Comparison of ENCODE assay signal across 8 mouse cellular contexts in genomic region chr19:9898339-9899066, GRCm38 (mm10). TPM values are rescaled to one million over a fixed set of nuclear protein-coding genes. Genes with fewer than 3 reads are reported as not detected.
DNase-seq lines count a peak whose midpoint lies in the region; ATAC-seq and TF ChIP-seq lines count a peak whose summit lies in the region.

No protein-coding gene starts in this region.

- peak overlapping the region; percentile 68 for H3K4me2 ChIP-seq in embryonic facial prominence, embryonic 15.5 days (replicated peaks)
- H3K4me2 ChIP-seq in hindbrain, postnatal 0 days (ENCODE audit: low read depth, low read length), result peak overlapping the region; percentile 95
- peak overlapping the region; percentile 87 for H3K4me2 ChIP-seq in stomach, postnatal 0 days (replicated peaks; ENCODE audit: low read depth)

- H3K4me1 ChIP-seq in G1E (ENCODE audit: insufficient read depth, low read depth, low read length), result peaks cover 59% of the 10 kb centered on the region
- peaks cover 24% of the 10 kb centered on the region for H3K4me1 ChIP-seq in embryonic facial prominence, embryonic 15.5 days
- H3K4me1 ChIP-seq in hindbrain, postnatal 0 days (ENCODE audit: insufficient read depth, low read length), result 0 out of 2 replicates have a peak, but pooled peaks cover 12% of the 10 kb centered on the region
- H3K4me1 ChIP-seq in stomach, postnatal 0 days (replicated peaks; ENCODE audit: control insufficient read depth, insufficient read depth), result peaks cover 2% of the 10 kb centered on the region; the same call in 1 of the 2 replicates

- WGBS in embryonic facial prominence, embryonic 15.5 days, result 9% methylated on average over 17 of the region's 17 CpGs
- 11% methylated on average over 17 of the region's 17 CpGs for WGBS in hindbrain, postnatal 0 days
- 7% methylated on average over 17 of the region's 17 CpGs for WGBS in stomach, postnatal 0 days

- H3K27me3 ChIP-seq in G1E (ENCODE audit: insufficient read depth, low read length), result no peaks in the 10 kb centered on the region
- H3K27me3 ChIP-seq in embryonic facial prominence, embryonic 15.5 days, result no peaks in the 10 kb centered on the region
- H3K27me3 ChIP-seq in hindbrain, postnatal 0 days (ENCODE audit: insufficient read depth, low read length), result no peaks in the 10 kb centered on the region
- no peaks in the 10 kb centered on the region for H3K27me3 ChIP-seq in stomach, postnatal 0 days (ENCODE audit: control insufficient read depth, insufficient read depth, low read length)

- no peak for ATAC-seq in G1E (ENCODE audit: extremely low read depth, insufficient number of reproducible peaks, low FRiP score, poor library complexity, severe bottlenecking)
- no peak for ATAC-seq in embryonic facial prominence, embryonic 15.5 days (ENCODE audit: insufficient number of reproducible peaks, low FRiP score, low TSS enrichment, low read depth)
- ATAC-seq in hindbrain, postnatal 0 days, result no peak
- ATAC-seq in stomach, postnatal 0 days (ENCODE audit: low FRiP score, low TSS enrichment), result no peak

- peaks cover 46% of the 10 kb centered on the region for H3K36me3 ChIP-seq in G1E (replicated peaks)
- peaks cover 19% of the 10 kb centered on the region for H3K36me3 ChIP-seq in embryonic facial prominence, embryonic 15.5 days
- peaks cover 7% of the 10 kb centered on the region for H3K36me3 ChIP-seq in hindbrain, postnatal 0 days (ENCODE audit: insufficient read depth, low read length)
- 0 out of 2 replicates have a peak, but pooled peaks cover 3% of the 10 kb centered on the region for H3K36me3 ChIP-seq in stomach, postnatal 0 days (ENCODE audit: control insufficient read depth, insufficient read depth, low read length)

- TF ChIP-seq EP300 in stomach, postnatal 0 days (optimal IDR thresholded peaks at IDR 0.05), result no peak

- no peaks in the 10 kb centered on the region for H3K9me3 ChIP-seq in G1E (replicated peaks)
- no peaks in the 10 kb centered on the region for H3K9me3 ChIP-seq in embryonic facial prominence, embryonic 15.5 days (replicated peaks)
- no peaks in the 10 kb centered on the region for H3K9me3 ChIP-seq in hindbrain, postnatal 0 days (ENCODE audit: low read length)
- H3K9me3 ChIP-seq in stomach, postnatal 0 days (ENCODE audit: control insufficient read depth, low read length), result no peaks in the 10 kb centered on the region

- DNase-seq in adrenal gland, adult 2 months, result peak; percentile 64
- DNase-seq in adrenal gland, postnatal 4 days (ENCODE audit: low spot score in 2 of 2), result no peak
- peak; percentile 27 for DNase-seq in G1E (ENCODE audit: low spot score)
- no peak for DNase-seq in hindbrain, postnatal 0 days (ENCODE audit: low spot score)
- peak; percentile 42 for DNase-seq in lung, postnatal 36 days
- DNase-seq in stomach, postnatal 0 days (ENCODE audit: low spot score), result peak; percentile 30
- DNase-seq in layer of hippocampus, adult 9-11 months, result no peak

- H3K9ac ChIP-seq in embryonic facial prominence, embryonic 15.5 days, result peak overlapping the region; percentile 64
- H3K9ac ChIP-seq in hindbrain, postnatal 0 days (replicated peaks; ENCODE audit: low read length), result peak overlapping the region; percentile 55
- H3K9ac ChIP-seq in stomach, postnatal 0 days (ENCODE audit: low read length), result peak overlapping the region; percentile 76

- TF ChIP-seq CTCF in G1E (IDR thresholded peaks at IDR 0.05; ENCODE audit: low read depth, low read length), result no peak
- TF ChIP-seq CTCF in hindbrain, postnatal 0 days (IDR thresholded peaks at IDR 0.05; ENCODE audit: low read depth), result no peak
- no peak for TF ChIP-seq CTCF in stomach, postnatal 0 days (IDR thresholded peaks at IDR 0.05; ENCODE audit: low read depth)

- H3K27ac ChIP-seq in embryonic facial prominence, embryonic 15.5 days (replicated peaks), result peak overlapping the region; percentile 74
- H3K27ac ChIP-seq in hindbrain, postnatal 0 days, result peak overlapping the region; percentile 37; the same call in 1 of the 2 replicates
- peak overlapping the region; percentile 72 for H3K27ac ChIP-seq in stomach, postnatal 0 days (replicated peaks)

- peak overlapping the region; percentile 93 for H3K4me3 ChIP-seq in G1E (ENCODE audit: low read depth, low read length)
- peak overlapping the region; percentile 82 for H3K4me3 ChIP-seq in embryonic facial prominence, embryonic 15.5 days (replicated peaks)
- peak overlapping the region; percentile 89 for H3K4me3 ChIP-seq in hindbrain, postnatal 0 days (ENCODE audit: low read length)
- H3K4me3 ChIP-seq in stomach, postnatal 0 days (ENCODE audit: low read depth, low read length), result peak overlapping the region; percentile 76

RNA-seq across cellular contexts. Expression of gene Incenp, which starts 0.8 kb away (rescaled TPM):
- total RNA-seq in adrenal gland, adult 2 months (2021), result 10 to 100 TPM in 1 of 2 experiments, 1 to 10 TPM in 1; 9.4 to 11.1 TPM
- 4.1 and 5.1 TPM in 2 replicates for polyA plus RNA-seq in adrenal gland, adult 2 months (2012; rRNA removed)
- 10 to 100 TPM; 69.3 to 69.9 TPM for total RNA-seq in adrenal gland, postnatal 4 days (2021)
- total RNA-seq in G1E (2014; fragmentation: Nextera tagmentation) (125 and 160 TPM in 2 replicates), G1E (2017) (73.2 and 83.8 TPM in 2 replicates)
- 187 and 221 TPM in 2 replicates for polyA plus RNA-seq in G1E (2012)
- 90.9 and 97.2 TPM in 2 replicates for polyA plus RNA-seq in embryonic facial prominence, embryonic 15.5 days (2015; fragmentation: Nextera tagmentation; extraction: Ambion mirVana)
- total RNA-seq in hindbrain, postnatal 0 days (2014; rRNA removed), result 11.4 and 16.2 TPM in 2 replicates
- polyA plus RNA-seq in hindbrain, postnatal 0 days (2015; fragmentation: Nextera tagmentation; extraction: Ambion mirVana), result 26.4 and 27.2 TPM in 2 replicates
- polyA plus RNA-seq in stomach, postnatal 0 days (2015; fragmentation: Nextera tagmentation; extraction: Ambion mirVana), result 20.7 and 23.8 TPM in 2 replicates

RNA-seq across cellular contexts. Expression of gene Scgb2a2, which starts 51.1 kb away (rescaled TPM):
- total RNA-seq in adrenal gland, adult 2 months (2021), result not detected
- not detected in 2 replicates for polyA plus RNA-seq in adrenal gland, adult 2 months (2012; rRNA removed)
- total RNA-seq in adrenal gland, postnatal 4 days (2021), result not detected
- not detected in 2 replicates for total RNA-seq in G1E (2014; fragmentation: Nextera tagmentation)
- total RNA-seq in G1E (2017), result 0.17 TPM in 1 of 2 replicates, not detected in the other
- polyA plus RNA-seq in G1E (2012), result not detected in 2 replicates
- polyA plus RNA-seq in embryonic facial prominence, embryonic 15.5 days (2015; fragmentation: Nextera tagmentation; extraction: Ambion mirVana), result not detected in 2 replicates
- not detected in 2 replicates for total RNA-seq in hindbrain, postnatal 0 days (2014; rRNA removed)
- not detected in 2 replicates for polyA plus RNA-seq in hindbrain, postnatal 0 days (2015; fragmentation: Nextera tagmentation; extraction: Ambion mirVana)
- polyA plus RNA-seq in stomach, postnatal 0 days (2015; fragmentation: Nextera tagmentation; extraction: Ambion mirVana), result not detected in 2 replicates

Comparison
In these comparisons a context has a peak if more than half of its experiments do, and no peak if none do; other contexts are left out.
1. DNase-seq: peak in adrenal gland, adult 2 months (single experiment), G1E (single experiment), lung, postnatal 36 days (single experiment) and stomach, postnatal 0 days (single experiment); none in adrenal gland, postnatal 4 days (0 of 2), hindbrain, postnatal 0 days (single experiment) and layer of hippocampus, adult 9-11 months (single experiment).
2. Peak in every context shown above with its lines, with median percentiles within 50 percentile points of each other: H3K4me3 ChIP-seq, H3K27ac ChIP-seq, H3K4me2 ChIP-seq and H3K9ac ChIP-seq.